Mouse (Mus musculus) lung, adult 2 months (tissue): ENCODE measurements around the gene Tnnt2.

ENCODE experiments used
- CTCF ChIP-seq: fragments of 200-500 bp; IDR thresholded peaks from 2 replicates; pipeline ENCODE4 v1.5.1; 2011; ENCODE audit warnings: mild to moderate bottlenecking, low read length, control low read depth; ENCODE audit not compliant: insufficient read depth
- POLR2A ChIP-seq: fragments of 200-500 bp; IDR thresholded peaks from 2 replicates; pipeline ENCODE4 v1.6.1; 2011; ENCODE audit warnings: low read depth, mild to moderate bottlenecking, control low read depth, low read length, borderline replicate concordance; ENCODE audit errors: extremely low read depth

GRCm38 (mm10) chr1:135812205-135812604 is 23.9 kb upstream of the Tnnt2 start:
- TF ChIP-seq CTCF (no peak), POLR2A (no peak)
